Mouse (Mus musculus): ENCODE data around the gene Gm10337.

- TF ChIP-seq CTCF (IDR thresholded peaks at IDR 0.05; ENCODE audit: low read depth) (no peak), EP300 (IDR thresholded peaks at IDR 0.05; ENCODE audit: low read depth) (no peak)
Measured at GRCm38 (mm10) chr15:102474520-102474919, 29.0 kb upstream of the Gm10337 start.

Data from liver, embryonic 14.5 days (tissue).